Comparison of ENCODE assay signal across 27 mouse cellular contexts in the genomic region with DNA sequence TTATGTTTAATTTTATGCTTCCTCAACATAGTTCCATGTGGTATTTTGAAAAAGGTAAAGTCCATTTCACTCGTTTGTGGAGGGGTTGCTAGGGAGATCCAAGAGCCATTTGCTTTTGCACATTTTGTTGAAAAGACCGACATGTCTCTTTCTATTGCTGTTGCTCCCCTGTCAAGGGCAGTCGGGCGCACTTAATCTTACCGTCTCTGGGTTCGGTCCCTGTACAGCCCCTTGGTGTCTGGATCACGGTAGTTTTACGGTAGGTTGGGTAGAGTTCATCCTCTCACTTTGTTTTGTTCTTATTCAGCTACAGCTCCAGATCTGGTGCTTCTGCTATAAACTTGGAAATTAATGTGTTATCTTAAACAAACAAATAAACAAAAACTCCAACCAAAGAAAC.
"Had no signal": no experiment of that assay in that cellular context is flagged by ENCODE, and none has a peak within 500 bp of the region (broad histone marks: within the 10 kb centered on the region; RNA-seq: fewer than 3 reads in every experiment).

No protein-coding gene starts in this region.

- H3K4me3 ChIP-seq: gastrocnemius, adult 2 months; heart, adult 2 months; heart, embryonic 13.5 days; heart, embryonic 15.5 days; hindbrain, embryonic 10.5 days; hindbrain, embryonic 12.5 days; intestine, embryonic 15.5 days; layer of hippocampus, adult 2 months; left cerebral cortex, adult 2 months; limb, embryonic 10.5 days; limb, embryonic 12.5 days had no signal

- H3K27me3 ChIP-seq: heart, embryonic 13.5 days; heart, embryonic 15.5 days; hindbrain, embryonic 12.5 days; intestine, embryonic 15.5 days; limb, embryonic 12.5 days had no signal

- H3K27ac ChIP-seq: gastrocnemius, adult 2 months; heart, adult 2 months; heart, embryonic 15.5 days; hindbrain, embryonic 10.5 days; hindbrain, embryonic 12.5 days; hindbrain, embryonic 14.5 days; intestine, embryonic 15.5 days; layer of hippocampus, adult 2 months; left cerebral cortex, adult 2 months; limb, embryonic 12.5 days had no signal

- H3K9ac ChIP-seq: heart, embryonic 13.5 days; heart, embryonic 15.5 days; hindbrain, embryonic 12.5 days; hindbrain, embryonic 14.5 days; intestine, embryonic 15.5 days; limb, embryonic 12.5 days had no signal

- ATAC-seq: hindbrain, embryonic 16.5 days; inflammation-experienced regulatory T-cells, adult 6 months; intestine, embryonic 15.5 days; intestine, postnatal 0 days had no signal

- H3K36me3 ChIP-seq: heart, embryonic 13.5 days; heart, embryonic 15.5 days; hindbrain, embryonic 10.5 days; hindbrain, embryonic 12.5 days; intestine, embryonic 15.5 days; limb, embryonic 10.5 days; limb, embryonic 12.5 days had no signal

- DNase-seq: gastrocnemius, adult 2 months; gastrocnemius, postnatal 10 days; gastrocnemius, postnatal 25 days; heart, adult 2 months; heart, postnatal 14 days; heart, postnatal 4 days; kidney, adult 18-20 months; kidney, adult 8-10 months; kidney, postnatal 10 days; kidney, postnatal 25 days; kidney, postnatal 4 days; liver had no signal

- H3K4me2 ChIP-seq: heart, embryonic 11.5 days; heart, embryonic 13.5 days; heart, embryonic 15.5 days; hindbrain, embryonic 12.5 days; hindbrain, embryonic 14.5 days; intestine, embryonic 15.5 days; limb, embryonic 12.5 days; liver, embryonic 11.5 days had no signal

- H3K9me3 ChIP-seq: heart, embryonic 13.5 days; heart, embryonic 15.5 days; hindbrain, embryonic 10.5 days; hindbrain, embryonic 12.5 days; intestine, embryonic 15.5 days; limb, embryonic 10.5 days; limb, embryonic 12.5 days had no signal
